ENCODE assay signal across 11 mouse cellular contexts in genomic region chr8:8653906-8654489, GRCm38 (mm10). TPM values are rescaled to one million over a fixed set of nuclear protein-coding genes. Genes with fewer than 3 reads are reported as not detected.
DNase-seq lines count a peak whose midpoint lies in the region; ATAC-seq and TF ChIP-seq lines count a peak whose summit lies in the region.
"Had no signal": no experiment of that assay in that cellular context is flagged by ENCODE, and none has a peak within 500 bp of the region (broad histone marks: within the 10 kb centered on the region; RNA-seq: fewer than 3 reads in every experiment).

No protein-coding gene starts in this region.

- peak overlapping the region; percentile 13; the same call in 1 of the 2 replicates for H3K4me2 ChIP-seq in lung, embryonic 14.5 days
- H3K4me2 ChIP-seq in forebrain, embryonic 12.5 days: peak overlapping the region; percentile 84
- H3K4me2 ChIP-seq in limb, embryonic 12.5 days: peak overlapping the region; percentile 23
- H3K4me2 ChIP-seq in stomach, embryonic 14.5 days (replicated peaks; ENCODE audit: low read depth, low read length): peak overlapping the region; percentile 8; the same call in 1 of the 2 replicates

- no peaks in the 10 kb centered on the region for H3K9me3 ChIP-seq in lung, embryonic 14.5 days (ENCODE audit: low read depth, low read length)
- H3K9me3 ChIP-seq in forebrain, embryonic 12.5 days: no peaks in the 10 kb centered on the region
- H3K9me3 ChIP-seq in limb, embryonic 12.5 days: no peaks in the 10 kb centered on the region
- H3K9me3 ChIP-seq in stomach, embryonic 14.5 days (ENCODE audit: control insufficient read depth, low read depth, low read length): no peaks in the 10 kb centered on the region

- no peak for DNase-seq in lung, embryonic 14.5 days
- no peak for DNase-seq in lung, postnatal 4 days
- no peak for DNase-seq in urinary bladder, postnatal 14 days (ENCODE audit: low spot score)
- DNase-seq in gastrocnemius, postnatal 25 days: no peak
- DNase-seq in right cerebral cortex, postnatal 25 days: no peak
- DNase-seq: kidney, postnatal 4 days had no signal

- H3K9ac ChIP-seq in lung, embryonic 14.5 days: no peak overlapping the region
- H3K9ac ChIP-seq in forebrain, embryonic 12.5 days: peak overlapping the region; percentile 5; the same call in 1 of the 2 replicates
- H3K9ac ChIP-seq in limb, embryonic 12.5 days (replicated peaks): no peak overlapping the region
- no peak overlapping the region for H3K9ac ChIP-seq in stomach, embryonic 14.5 days (replicated peaks; ENCODE audit: low read depth, low read length)

- 48% methylated on average over 12 of the region's 12 CpGs for WGBS in lung, embryonic 14.5 days
- WGBS in forebrain, embryonic 12.5 days: 10% methylated on average over 12 of the region's 12 CpGs
- 45% methylated on average over 12 of the region's 12 CpGs for WGBS in limb, embryonic 12.5 days
- 31% methylated on average over 12 of the region's 12 CpGs for WGBS in stomach, embryonic 14.5 days

- H3K27ac ChIP-seq in lung, embryonic 14.5 days (ENCODE audit: low read depth): no peak overlapping the region
- peak overlapping the region; percentile 84 for H3K27ac ChIP-seq in forebrain, embryonic 12.5 days
- H3K27ac ChIP-seq in limb, embryonic 12.5 days: no peak overlapping the region
- H3K27ac ChIP-seq in stomach, embryonic 14.5 days (ENCODE audit: low read length): no peak overlapping the region

- peaks cover 10% of the 10 kb centered on the region; the same call in 1 of the 2 replicates for H3K4me1 ChIP-seq in lung, embryonic 14.5 days (ENCODE audit: insufficient read depth)
- peaks cover 92% of the 10 kb centered on the region for H3K4me1 ChIP-seq in forebrain, embryonic 12.5 days
- peaks cover 80% of the 10 kb centered on the region for H3K4me1 ChIP-seq in limb, embryonic 12.5 days (replicated peaks)
- peaks cover 53% of the 10 kb centered on the region; the same call in 1 of the 2 replicates for H3K4me1 ChIP-seq in stomach, embryonic 14.5 days (ENCODE audit: control insufficient read depth, insufficient read depth, low read length)

- no peak overlapping the region for H3K4me3 ChIP-seq in lung, embryonic 14.5 days (ENCODE audit: low read depth, low read length)
- H3K4me3 ChIP-seq in forebrain, embryonic 12.5 days (replicated peaks): peak overlapping the region; percentile 70
- no peak overlapping the region for H3K4me3 ChIP-seq in limb, embryonic 12.5 days (replicated peaks)
- H3K4me3 ChIP-seq in stomach, embryonic 14.5 days (ENCODE audit: low read depth, low read length): no peak overlapping the region
- H3K4me3 ChIP-seq: erythroblast, embryonic 14.5 days had no signal

- TF ChIP-seq CTCF in lung, embryonic 14.5 days (IDR thresholded peaks at IDR 0.05; ENCODE audit: low read depth): no peak

- no peak for ATAC-seq in lung, embryonic 14.5 days (ENCODE audit: insufficient read depth)
- peak; percentile 6; the same call in 1 of the 2 replicates for ATAC-seq in forebrain, embryonic 12.5 days (ENCODE audit: low FRiP score)
- no peak for ATAC-seq in limb, embryonic 12.5 days (ENCODE audit: insufficient number of reproducible peaks, insufficient read depth, low FRiP score, low TSS enrichment, low read depth)
- no peak for ATAC-seq in stomach, embryonic 14.5 days (ENCODE audit: insufficient number of reproducible peaks, insufficient read depth, low FRiP score, low read depth)
- ATAC-seq: Patski had no signal

- H3K27me3 ChIP-seq in lung, embryonic 14.5 days (ENCODE audit: insufficient read depth, low read length): no peaks in the 10 kb centered on the region
- peaks cover 29% of the 10 kb centered on the region for H3K27me3 ChIP-seq in forebrain, embryonic 12.5 days
- 0 out of 2 replicates have a peak, but pooled peaks cover 3% of the 10 kb centered on the region for H3K27me3 ChIP-seq in limb, embryonic 12.5 days
- H3K27me3 ChIP-seq in stomach, embryonic 14.5 days (ENCODE audit: control insufficient read depth, insufficient read depth, low read length): no peaks in the 10 kb centered on the region
- H3K27me3 ChIP-seq: Patski had no signal

- H3K36me3 ChIP-seq in lung, embryonic 14.5 days (ENCODE audit: insufficient read depth): peaks cover 16% of the 10 kb centered on the region; the same call in 1 of the 2 replicates
- peaks cover 7% of the 10 kb centered on the region; the same call in 1 of the 2 replicates for H3K36me3 ChIP-seq in forebrain, embryonic 12.5 days (replicated peaks)
- H3K36me3 ChIP-seq in limb, embryonic 12.5 days: peaks cover 7% of the 10 kb centered on the region; the same call in 1 of the 2 replicates
- H3K36me3 ChIP-seq in stomach, embryonic 14.5 days (ENCODE audit: control insufficient read depth, insufficient read depth, low read length): peaks cover 3% of the 10 kb centered on the region; the same call in 1 of the 2 replicates

RNA-seq across cellular contexts. Expression of gene Efnb2, which starts 7.0 kb away (rescaled TPM):
- 33.9 and 38.4 TPM in 2 replicates for polyA plus RNA-seq in lung, embryonic 14.5 days (2014; fragmentation: Nextera tagmentation; extraction: Ambion mirVana)
- 57.5 and 68.2 TPM in 2 replicates for polyA plus RNA-seq in forebrain, embryonic 12.5 days (2016; fragmentation: Nextera tagmentation; extraction: Ambion mirVana)
- polyA plus RNA-seq in limb, embryonic 12.5 days (2016; fragmentation: Nextera tagmentation; extraction: Ambion mirVana): 32.4 and 38.1 TPM in 2 replicates
- 28.6 and 30.4 TPM in 2 replicates for polyA plus RNA-seq in stomach, embryonic 14.5 days (2014; fragmentation: Nextera tagmentation; extraction: Ambion mirVana)
- 1 to 10 TPM; 6.3 to 6.9 TPM for total RNA-seq in gastrocnemius, postnatal 25 days (2021)

RNA-seq across cellular contexts. Expression of gene Arglu1, which starts 36.3 kb away (rescaled TPM):
- polyA plus RNA-seq in lung, embryonic 14.5 days (2014; fragmentation: Nextera tagmentation; extraction: Ambion mirVana): 159 and 164 TPM in 2 replicates
- 218 and 225 TPM in 2 replicates for polyA plus RNA-seq in forebrain, embryonic 12.5 days (2016; fragmentation: Nextera tagmentation; extraction: Ambion mirVana)
- polyA plus RNA-seq in limb, embryonic 12.5 days (2016; fragmentation: Nextera tagmentation; extraction: Ambion mirVana): 211 and 212 TPM in 2 replicates
- polyA plus RNA-seq in stomach, embryonic 14.5 days (2014; fragmentation: Nextera tagmentation; extraction: Ambion mirVana): 151 and 156 TPM in 2 replicates
- total RNA-seq in gastrocnemius, postnatal 25 days (2021): 10 to 100 TPM; 27.5 to 28.1 TPM

Comparison
In these comparisons a context has a peak if more than half of its experiments do, and no peak if none do; other contexts are left out.
1. H3K4me2 ChIP-seq: peak in every context shown above with its lines; median percentile 84 in forebrain, embryonic 12.5 days; 23 in limb, embryonic 12.5 days; 13 in lung, embryonic 14.5 days; 8 in stomach, embryonic 14.5 days.